Mouse (Mus musculus) CD4-positive, CD25-positive, alpha-beta regulatory T cell, adult 2 months (primary cell): ENCODE results near the gene Samm50.
"Not testable (repeated sequence)": the region's sequence is repeated elsewhere in the genome, so short reads cannot be mapped to it uniquely, and the experiment has no call there.

Experiments
- DNase-seq: peaks from one replicate; pipeline ENCODE4 v3.0.0-alpha.2; 2012; ENCODE audit warnings: low read depth, low spot score

Gene Samm50

GRCm38 (mm10) chr15:84192058-84192791 is at the start of gene Samm50:
TSS of gene Samm50 (plus strand) at chr15:84192241.
- peak; percentile 96 for DNase-seq

GRCm38 (mm10) chr15:84156158-84156557 is 35.9 kb upstream of the Samm50 start:
- no peak for DNase-seq

- DNase-seq = not testable (repeated sequence)
Measured at GRCm38 (mm10) chr15:84157530-84157929, 34.5 kb upstream of the Samm50 start.

GRCm38 (mm10) chr15:84161871-84162270 is 30.2 kb upstream of the Samm50 start:
- DNase-seq = no peak

GRCm38 (mm10) chr15:84166818-84167217 is 25.2 kb upstream of the Samm50 start:
- no peak for DNase-seq

- DNase-seq = peak; percentile 79
Measured at GRCm38 (mm10) chr15:84167600-84167999, 24.4 kb upstream of the Samm50 start, which contains the start of gene Pnpla3. TSS of gene Pnpla3 (plus strand) at chr15:84167837.

GRCm38 (mm10) chr15:84168170-84169161 is 23.6 kb upstream of the Samm50 start:
- peak; percentile 45 for DNase-seq

GRCm38 (mm10) chr15:84169511-84169910 is 22.5 kb upstream of the Samm50 start:
- no peak for DNase-seq

GRCm38 (mm10) chr15:84171166-84171565 is 20.9 kb upstream of the Samm50 start:
- no peak for DNase-seq

- no peak for DNase-seq
Measured at GRCm38 (mm10) chr15:84178733-84179132, 13.3 kb upstream of the Samm50 start.

- DNase-seq = no peak
Measured at GRCm38 (mm10) chr15:84182000-84182399, 10.0 kb upstream of the Samm50 start.

- DNase-seq = no peak
Measured at GRCm38 (mm10) chr15:84183967-84184366, 8.1 kb upstream of the Samm50 start.

- no peak for DNase-seq
Measured at GRCm38 (mm10) chr15:84186196-84186595, 5.8 kb upstream of the Samm50 start.

GRCm38 (mm10) chr15:84188887-84189530 is 3.0 kb upstream of the Samm50 start:
- DNase-seq = no peak

- DNase-seq = peak; percentile 14
Measured at GRCm38 (mm10) chr15:84189881-84190280, 2.2 kb upstream of the Samm50 start.

- DNase-seq = no peak
Measured at GRCm38 (mm10) chr15:84191724-84192057, 350 bp upstream of the Samm50 start.

- DNase-seq = no peak
Measured at GRCm38 (mm10) chr15:84196486-84197165, 4.6 kb downstream of the Samm50 start.

- no peak for DNase-seq
Measured at GRCm38 (mm10) chr15:84207327-84207726, 15.3 kb downstream of the Samm50 start.

GRCm38 (mm10) chr15:84209517-84210412 is 17.7 kb downstream of the Samm50 start:
- DNase-seq = no peak

- no peak for DNase-seq
Measured at GRCm38 (mm10) chr15:84210461-84210860, 18.4 kb downstream of the Samm50 start.
